8 mouse cellular contexts compared by ENCODE assay signal in the genomic region with DNA sequence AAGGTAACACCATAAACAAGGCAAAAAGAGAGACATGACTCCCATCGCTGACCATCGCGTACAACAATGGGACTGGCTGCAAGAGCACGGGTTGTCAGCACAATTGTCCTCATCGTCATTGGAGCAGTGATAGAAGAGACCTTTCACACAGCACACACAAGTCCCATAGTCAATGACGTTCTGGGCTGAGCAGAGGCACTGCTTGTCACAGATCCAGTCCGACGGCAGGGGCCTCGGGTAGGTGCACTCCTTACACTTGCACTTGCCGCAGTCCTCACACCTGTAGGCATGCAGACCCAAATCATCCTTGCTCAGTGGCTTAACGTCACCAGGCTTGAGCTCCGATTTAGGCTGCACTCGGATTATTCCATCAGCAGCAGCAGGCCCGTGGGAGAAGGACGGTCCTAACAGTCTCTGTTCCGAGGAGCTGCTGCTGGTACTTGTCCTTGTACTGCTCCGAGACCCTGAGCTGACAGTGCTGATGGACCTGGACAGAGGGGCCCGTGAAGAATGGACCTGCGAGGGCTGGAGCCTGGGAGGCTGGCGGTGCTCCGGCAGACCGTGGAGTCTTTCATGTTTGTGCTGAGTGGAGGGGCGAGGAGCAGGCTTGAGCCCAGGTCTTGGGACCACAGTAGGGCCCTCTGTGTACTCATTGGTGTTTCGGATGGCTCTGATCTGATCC. TPM values are rescaled to one million over a fixed set of nuclear protein-coding genes. Genes with fewer than 3 reads are reported as not detected.
DNase-seq lines count a peak whose midpoint lies in the region; ATAC-seq and TF ChIP-seq lines count a peak whose summit lies in the region.

No protein-coding gene starts in this region.

- H3K27ac ChIP-seq in hindbrain, embryonic 15.5 days (replicated peaks) = peak overlapping the region; percentile 22; the same call in 1 of the 2 replicates
- H3K27ac ChIP-seq in limb, embryonic 10.5 days = peak overlapping the region; percentile 92

- no peaks in the 10 kb centered on the region for H3K36me3 ChIP-seq in hindbrain, embryonic 15.5 days
- peaks cover 41% of the 10 kb centered on the region for H3K36me3 ChIP-seq in limb, embryonic 10.5 days

- ATAC-seq in hindbrain, embryonic 15.5 days (ENCODE audit: low FRiP score, low read depth) = no peak

- H3K4me3 ChIP-seq in hindbrain, embryonic 15.5 days = peak overlapping the region; percentile 84
- peak overlapping the region; percentile 66 for H3K4me3 ChIP-seq in limb, embryonic 10.5 days

- DNase-seq in embryo, embryonic 10 days (ENCODE audit: low spot score) = peak; percentile 35
- no peak for DNase-seq in embryo, embryonic 11 days
- peak; percentile 47 for DNase-seq in brain, embryonic 14.5 days (ENCODE audit: low read depth)
- peak; percentile 20 to 37 for DNase-seq in frontal cortex, adult 2 months (ENCODE audit: extremely low spot score in 1 of 2, low spot score in 1 of 2)
- peak; percentile 51 for DNase-seq in limb, embryonic 10.5 days (ENCODE audit: low spot score)
- peak; percentile 56 for DNase-seq in neural tube, embryonic 10.5 days (ENCODE audit: extremely low spot score, low spot score)
- no peak for DNase-seq in urinary bladder, adult 2 months (ENCODE audit: low spot score)

- 36% methylated on average over 24 of the region's 24 CpGs for WGBS in hindbrain, embryonic 15.5 days
- WGBS in limb, embryonic 10.5 days = 50% methylated on average over 24 of the region's 24 CpGs

- no peak for TF ChIP-seq POLR2A in brain, embryonic 14.5 days (IDR thresholded peaks at IDR 0.05; ENCODE audit: borderline replicate concordance, extremely low read depth, insufficient read depth, insufficient read length, poor library complexity, severe bottlenecking)

- H3K4me2 ChIP-seq in hindbrain, embryonic 15.5 days = peak overlapping the region; percentile 86

- TF ChIP-seq CTCF in brain, embryonic 14.5 days (IDR thresholded peaks at IDR 0.05; ENCODE audit: borderline replicate concordance, extremely low read depth, insufficient read depth, insufficient read length) = no peak

- peak overlapping the region; percentile 30 for H3K9ac ChIP-seq in hindbrain, embryonic 15.5 days

- H3K9me3 ChIP-seq in hindbrain, embryonic 15.5 days = no peaks in the 10 kb centered on the region
- H3K9me3 ChIP-seq in limb, embryonic 10.5 days (replicated peaks) = no peaks in the 10 kb centered on the region

- peaks cover 21% of the 10 kb centered on the region for H3K4me1 ChIP-seq in hindbrain, embryonic 15.5 days (replicated peaks)
- H3K4me1 ChIP-seq in limb, embryonic 10.5 days = peaks cover 28% of the 10 kb centered on the region

- no peaks in the 10 kb centered on the region for H3K27me3 ChIP-seq in hindbrain, embryonic 15.5 days
- H3K27me3 ChIP-seq in limb, embryonic 10.5 days (ENCODE audit: low read depth, poor library complexity, severe bottlenecking) = no peaks in the 10 kb centered on the region

RNA-seq across cellular contexts. Expression of gene Spry2, which starts 3.5 kb away (rescaled TPM):
- 11.3 and 20.5 TPM in 2 replicates for polyA plus RNA-seq in brain, embryonic 14.5 days (2012; rRNA removed)
- polyA plus RNA-seq in frontal cortex, adult 2 months (2012; rRNA removed) = 36.2 and 37.8 TPM in 2 replicates
- polyA plus RNA-seq in hindbrain, embryonic 15.5 days (2015; fragmentation: Nextera tagmentation; extraction: Ambion mirVana) = 35.2 and 35.5 TPM in 2 replicates
- 36.2 and 43.4 TPM in 2 replicates for polyA plus RNA-seq in limb, embryonic 10.5 days (2016; fragmentation: Nextera tagmentation; extraction: Ambion mirVana)
- polyA plus RNA-seq in urinary bladder, adult 2 months (2012; rRNA removed) = 9.2 and 13.9 TPM in 2 replicates

Comparison
In these comparisons a context has a peak if more than half of its experiments do, and no peak if none do; other contexts are left out.
1. DNase-seq: peak in embryo, embryonic 10 days (single experiment), brain, embryonic 14.5 days (single experiment), frontal cortex, adult 2 months (2 of 2), limb, embryonic 10.5 days (single experiment) and neural tube, embryonic 10.5 days (single experiment); none in embryo, embryonic 11 days (single experiment) and urinary bladder, adult 2 months (single experiment).